Mouse (Mus musculus) erythroblast, adult 5-6 weeks (primary cell): ENCODE results near the gene Ripply3. TPM values are rescaled to one million over a fixed set of nuclear protein-coding genes. Genes with fewer than 3 reads are reported as not detected.
A peak's percentile ranks its signal among the peaks of the same experiment; 100 is the strongest.

Source experiments
- ATAC-seq: replicated peaks from 2 replicates; pipeline ENCODE4 v1.8.0; 2016; ENCODE audit warnings: moderate number of reproducible peaks, mild to moderate bottlenecking, moderate TSS enrichment, inconsistent platforms; ENCODE audit not compliant: poor library complexity, low FRiP score, severe bottlenecking
- total RNA-seq, 2 experiments: library from RNA; stranded (forward) in 1 of 2; stranded (reverse) in 1 of 2; fragments of 150-400 nt in 1 of 2; fragments of 200-764, 138-1000 nt in 1 of 2; gene quantifications; 2 replicates each; pipeline versions ENCODE4 v1.2.3 to v1.2.4; 2015 to 2017; ENCODE audit warnings: low replicate concordance in 2 of 2

The Ripply3 gene
- total RNA-seq, 2 experiments from 2014 or later = not detected

DNA sequence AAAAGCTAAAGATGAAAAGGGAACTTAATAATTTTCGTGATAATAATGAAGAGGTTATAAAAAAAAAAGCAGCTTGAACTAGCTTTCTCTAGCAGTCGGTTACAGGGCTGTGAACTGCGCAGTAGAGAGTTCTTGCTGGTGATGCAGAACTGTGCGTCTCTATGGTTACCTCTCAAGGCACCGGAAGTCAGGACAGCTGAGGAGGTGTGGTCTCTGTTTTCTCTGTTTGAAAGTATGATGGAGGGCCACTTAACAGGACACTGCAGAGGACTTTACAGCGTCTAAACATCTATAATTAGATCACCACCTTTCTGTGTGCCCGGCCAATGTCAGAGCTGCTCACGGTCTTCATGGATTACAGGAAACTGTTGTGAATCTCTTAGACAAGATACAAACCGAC, 26.2 kb downstream of the Ripply3 start:
- ATAC-seq = no peak

DNA sequence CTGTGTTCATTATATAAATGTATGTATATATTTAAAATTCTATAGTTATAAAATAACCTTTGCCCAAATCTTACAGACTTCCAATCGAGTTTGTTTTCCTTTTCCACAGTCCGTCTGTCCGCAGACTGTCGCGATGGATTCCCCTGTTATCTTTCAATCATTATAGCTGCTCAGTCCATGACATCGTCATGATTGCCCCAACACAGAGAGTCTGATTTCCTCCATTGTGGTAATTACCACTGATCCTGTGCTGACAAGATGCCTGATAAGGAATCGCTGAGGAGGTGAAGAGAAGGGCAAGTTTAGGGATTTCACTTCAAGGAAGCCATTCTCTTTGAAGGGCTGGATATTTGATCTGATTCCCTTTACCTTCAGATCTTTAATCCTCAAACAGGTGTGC, 27.8 kb downstream of the Ripply3 start:
- no peak for ATAC-seq

DNA sequence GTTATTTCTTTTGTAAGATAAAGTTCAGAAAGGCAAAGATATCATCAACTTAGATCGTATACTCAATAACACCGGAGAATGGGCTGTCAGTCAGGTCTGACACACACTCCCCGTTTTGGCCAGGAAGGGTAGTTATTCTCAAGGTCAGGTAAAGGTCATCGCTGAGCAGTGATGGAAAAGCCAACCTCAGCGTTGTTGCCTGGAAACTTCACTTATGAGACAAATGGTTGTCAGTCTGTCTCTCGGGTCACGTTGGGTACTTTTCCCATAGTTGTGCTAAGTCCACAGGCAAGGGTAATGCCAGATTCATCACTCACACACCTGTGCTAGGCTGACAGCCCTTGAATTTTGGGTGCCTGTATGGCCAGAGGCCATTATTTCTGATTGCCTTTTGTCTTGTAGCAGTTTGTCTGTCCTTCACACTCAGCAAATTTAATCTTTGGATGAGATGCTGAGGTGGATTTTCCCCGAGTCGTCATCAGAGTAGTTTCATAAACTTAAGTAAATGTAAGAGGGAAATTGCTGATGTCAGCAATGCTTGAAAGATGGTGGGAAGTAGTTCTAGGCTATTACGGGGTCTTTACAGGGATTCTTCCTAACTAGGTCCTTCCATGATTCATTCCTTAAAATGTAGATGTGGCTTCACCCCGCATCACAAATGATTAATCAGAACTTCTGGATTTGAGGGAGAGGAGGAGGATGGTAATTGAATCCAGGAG, 28.7 kb downstream of the Ripply3 start:
- ATAC-seq = no peak

DNA sequence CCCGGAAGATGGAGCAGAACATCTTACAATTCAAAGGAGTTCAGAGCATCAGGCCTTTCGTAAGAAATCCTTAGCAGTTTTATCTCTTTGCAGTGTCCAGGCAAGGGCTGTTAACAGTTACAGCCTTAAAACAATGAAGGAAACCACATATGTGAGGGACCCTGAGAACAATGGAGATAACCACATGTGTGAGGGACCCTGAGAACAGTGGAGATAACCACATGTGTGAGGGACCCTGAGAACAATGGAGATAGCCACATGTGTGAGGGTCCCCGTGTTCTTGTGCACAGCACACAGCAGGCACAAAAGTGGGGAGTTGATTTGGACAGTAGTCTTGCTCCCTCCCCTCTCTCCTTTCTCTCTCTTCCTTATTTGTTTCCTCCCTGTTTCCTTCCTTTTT, 29.9 kb downstream of the Ripply3 start:
- ATAC-seq = no peak

DNA sequence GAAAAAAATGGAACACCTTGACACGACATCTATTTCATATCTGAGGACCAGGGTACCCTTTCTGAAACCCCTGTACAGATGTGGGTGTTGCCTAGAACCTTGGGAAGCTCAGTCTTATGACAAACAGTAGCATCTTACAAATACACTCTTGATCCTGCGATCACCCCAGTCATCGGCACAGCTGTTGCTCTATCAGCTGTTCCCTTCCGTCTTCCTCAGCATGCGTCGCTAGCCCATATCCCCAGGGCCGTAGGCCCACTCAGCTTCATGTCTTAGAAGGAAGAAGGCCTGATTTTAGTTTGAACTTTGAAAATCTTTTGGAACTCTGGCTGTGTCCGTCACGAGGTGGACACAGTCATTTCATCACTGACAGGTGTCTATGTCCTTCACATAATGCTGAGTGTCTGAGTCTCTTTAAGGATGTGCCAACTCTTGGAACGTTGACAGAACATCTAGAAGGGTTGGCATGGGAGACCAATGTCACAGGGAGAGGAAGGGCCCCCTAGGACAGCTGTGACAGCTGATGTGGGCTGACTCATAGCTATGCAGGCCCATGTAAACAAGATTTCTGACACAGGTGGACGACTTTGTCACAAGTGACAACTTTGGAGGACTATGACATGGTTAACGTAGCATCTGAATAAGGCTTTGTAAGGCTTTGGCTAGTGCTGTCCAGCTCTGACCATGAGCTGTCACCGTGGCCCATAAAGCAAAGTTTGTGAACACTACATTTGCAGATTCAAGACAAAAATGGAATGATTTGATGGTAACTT, 32.5 kb downstream of the Ripply3 start:
- no peak for ATAC-seq

DNA sequence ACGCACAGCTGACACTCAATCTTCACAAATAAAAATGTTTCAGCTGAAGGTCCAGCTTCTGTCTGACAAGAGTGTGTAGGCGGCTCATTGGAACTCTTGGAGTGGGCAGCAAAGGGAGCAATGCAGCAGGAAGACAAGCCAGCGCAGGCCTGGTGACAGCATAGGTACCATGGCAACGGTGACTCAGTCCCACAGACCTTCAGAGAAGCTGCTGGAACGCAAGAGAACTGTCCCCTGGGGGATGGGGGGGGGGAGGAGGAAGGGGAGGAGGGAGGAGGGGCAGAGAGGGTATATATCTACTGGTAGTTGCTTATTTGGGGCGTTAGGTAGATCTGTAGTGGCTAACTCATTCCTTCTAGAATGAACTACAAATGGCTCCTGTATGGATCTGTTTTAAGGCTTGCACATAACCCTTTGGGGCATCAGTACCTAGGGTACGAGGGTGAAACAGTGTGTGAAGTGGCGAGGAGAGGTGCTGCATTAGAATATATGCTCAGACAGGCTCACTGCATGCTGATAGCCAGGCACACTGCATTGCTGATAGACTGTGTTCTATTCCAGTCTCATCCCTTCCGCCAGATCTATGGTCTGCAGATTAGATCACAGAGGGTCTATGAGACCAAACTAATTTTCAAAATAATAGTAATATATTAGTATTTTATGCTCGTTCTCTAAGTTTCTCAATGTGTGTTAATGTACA, 34.1 kb downstream of the Ripply3 start:
- no peak for ATAC-seq

DNA sequence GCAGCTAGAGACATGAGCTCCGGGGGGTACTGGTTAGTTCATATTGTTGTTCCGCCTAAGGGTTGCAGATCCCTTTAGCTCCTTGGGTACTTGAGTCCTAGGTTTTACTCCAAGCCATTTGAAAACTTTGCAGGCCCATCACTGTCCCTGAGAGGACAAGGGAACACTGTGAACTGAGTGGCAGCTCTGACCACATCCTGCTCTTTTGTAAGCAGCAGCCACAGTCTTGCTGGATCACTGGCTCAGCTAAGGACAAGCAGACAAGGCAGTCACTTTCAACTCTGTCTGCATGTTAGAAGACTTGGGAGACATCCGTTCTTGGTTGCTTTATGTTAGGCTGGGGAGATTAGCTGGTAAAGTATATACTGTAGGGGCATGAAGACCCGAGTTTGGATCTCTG, 35.6 kb downstream of the Ripply3 start:
- ATAC-seq = no peak

DNA sequence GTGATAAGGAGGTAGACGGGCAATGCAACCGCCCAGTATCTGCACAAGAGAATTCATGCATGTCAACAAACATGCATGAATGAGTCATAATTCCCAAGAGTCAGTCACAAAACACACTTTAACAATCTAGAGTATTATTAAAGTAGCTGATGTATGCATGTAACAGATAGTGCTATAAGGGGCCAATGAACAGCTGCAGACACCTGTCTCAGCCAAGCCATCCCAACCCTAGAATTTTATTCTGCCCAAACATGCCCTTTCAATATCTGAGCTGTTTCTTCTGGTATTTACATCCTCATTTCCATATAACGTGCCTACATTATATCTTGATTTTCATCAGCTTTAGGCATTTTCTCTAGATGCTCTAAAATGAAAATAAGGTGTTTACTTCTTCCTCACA, 37.2 kb downstream of the Ripply3 start:
- no peak for ATAC-seq

DNA sequence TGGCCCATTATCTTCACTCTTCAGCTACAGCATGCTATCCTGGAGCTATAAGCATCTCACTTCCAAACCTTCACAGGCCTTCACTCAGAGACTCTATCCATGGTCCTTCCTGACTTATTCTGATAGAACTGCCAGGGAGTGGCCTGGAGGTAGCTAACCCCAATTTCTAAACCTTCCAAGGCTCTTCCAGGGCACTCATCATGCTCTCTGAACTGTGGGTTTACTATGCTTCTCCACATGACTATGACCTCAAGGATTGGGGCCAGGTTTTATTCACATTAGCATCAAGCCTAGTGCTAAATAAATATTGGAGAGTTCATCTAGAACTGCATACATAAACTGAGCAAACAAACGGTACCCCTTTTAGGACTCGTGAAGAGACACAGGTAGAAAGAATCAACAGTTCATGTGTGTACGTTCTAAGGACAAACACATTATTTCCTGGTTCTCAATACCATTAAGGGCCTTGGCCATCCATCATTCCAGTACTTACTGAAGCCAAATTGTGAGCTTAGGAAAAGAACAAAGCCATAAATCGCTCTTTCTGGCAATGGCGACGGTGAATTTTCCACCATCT, 41.5 kb downstream of the Ripply3 start:
- ATAC-seq = no peak

DNA sequence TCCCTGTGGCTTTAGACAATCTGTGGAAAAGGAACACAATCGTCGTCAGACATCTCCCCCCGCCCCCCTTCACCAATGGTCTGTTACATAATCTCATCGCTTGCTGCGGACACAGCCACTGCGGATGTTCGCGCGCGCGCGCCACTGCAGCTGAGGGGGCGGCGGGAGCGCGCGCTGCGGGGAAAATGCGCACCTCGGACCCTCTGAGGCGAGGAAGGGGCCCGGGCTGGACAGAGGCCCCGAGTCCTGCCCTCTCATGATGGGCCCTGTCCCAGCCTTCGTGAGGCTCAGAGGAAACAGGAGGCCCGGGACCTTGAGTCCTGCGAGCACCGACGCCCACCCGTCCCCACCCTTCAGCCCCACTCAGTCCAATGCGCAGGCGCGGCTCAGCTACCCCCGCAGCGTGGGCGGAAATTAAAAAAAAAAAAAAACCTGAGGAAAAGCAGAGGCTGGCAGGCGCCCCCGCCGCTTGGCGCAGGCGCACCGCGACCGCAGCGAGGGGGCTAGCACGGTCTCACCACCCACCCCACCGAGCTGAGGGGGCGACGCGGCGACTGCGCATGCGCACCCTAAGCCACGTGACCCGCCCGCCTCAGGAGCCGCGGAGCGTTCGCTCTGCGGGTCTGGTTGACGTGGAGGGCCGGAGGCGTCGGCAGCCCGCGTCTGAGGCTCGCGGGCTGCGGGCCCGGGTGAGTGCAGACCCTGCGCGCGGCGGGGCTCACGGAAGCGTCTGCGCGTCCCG, 42.1 kb downstream of the Ripply3 start, which contains the start of gene Ttc3:
TSS of gene Ttc3 (plus strand) at position 446 of the 742 bp plus-strand sequence.
- ATAC-seq = peak; percentile 77

DNA sequence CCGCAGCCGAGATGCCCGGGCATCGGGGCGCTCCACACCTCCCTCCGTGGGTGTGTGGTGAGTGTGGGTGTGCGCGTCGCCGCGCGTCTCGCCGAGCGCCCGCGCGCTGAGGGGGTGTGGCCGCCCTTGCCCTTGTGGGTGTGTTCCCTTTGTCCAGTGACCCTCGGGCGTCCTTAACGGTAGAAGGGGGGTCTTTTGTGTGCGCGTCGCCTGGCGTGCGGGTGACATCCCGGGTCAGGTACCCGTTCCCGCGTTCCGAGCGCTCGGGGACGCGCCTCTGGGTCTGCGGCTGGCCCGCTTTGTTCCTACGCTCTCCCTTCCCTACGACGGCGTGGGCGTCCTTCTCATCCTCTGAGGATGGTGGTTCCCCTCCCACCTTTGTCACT, 42.7 kb downstream of the Ripply3 start:
- ATAC-seq = peak; percentile 79

DNA sequence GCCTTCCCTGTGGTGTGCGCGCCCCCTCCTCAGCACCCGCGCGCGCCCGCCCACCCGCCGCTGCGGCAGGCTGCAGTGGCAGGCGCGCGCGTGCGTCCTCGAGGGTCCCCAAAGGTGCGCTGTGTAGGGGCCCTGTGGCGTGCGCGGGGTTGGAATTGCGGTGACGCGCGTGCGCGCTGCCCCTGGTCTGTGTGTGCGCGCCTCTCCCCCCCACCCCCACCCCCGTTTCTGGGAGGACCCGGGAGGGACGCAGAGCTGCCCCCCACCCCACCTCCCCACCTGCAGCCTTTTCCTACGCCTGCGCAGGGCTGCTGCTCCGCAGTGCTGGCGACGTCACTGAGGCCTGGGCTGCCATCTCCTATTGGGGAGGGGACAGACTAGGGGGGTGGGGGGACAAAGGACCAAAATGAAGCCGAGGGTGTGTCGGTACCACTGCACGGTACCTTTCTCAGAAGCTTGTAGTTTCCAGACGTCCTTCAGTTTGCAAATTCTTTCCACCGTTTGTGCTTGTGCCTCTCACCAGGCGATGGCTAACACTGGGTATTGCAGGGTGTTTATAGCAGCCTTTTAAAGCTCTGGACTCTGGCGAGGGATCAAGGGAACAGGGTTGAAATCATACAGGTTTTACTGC, 43.2 kb downstream of the Ripply3 start, which contains the start of gene Pigp:
TSS of gene Pigp (minus strand) at position 542 of the 631 bp plus-strand sequence.
- ATAC-seq = peak; percentile 36; the same call in 1 of the 2 replicates

DNA sequence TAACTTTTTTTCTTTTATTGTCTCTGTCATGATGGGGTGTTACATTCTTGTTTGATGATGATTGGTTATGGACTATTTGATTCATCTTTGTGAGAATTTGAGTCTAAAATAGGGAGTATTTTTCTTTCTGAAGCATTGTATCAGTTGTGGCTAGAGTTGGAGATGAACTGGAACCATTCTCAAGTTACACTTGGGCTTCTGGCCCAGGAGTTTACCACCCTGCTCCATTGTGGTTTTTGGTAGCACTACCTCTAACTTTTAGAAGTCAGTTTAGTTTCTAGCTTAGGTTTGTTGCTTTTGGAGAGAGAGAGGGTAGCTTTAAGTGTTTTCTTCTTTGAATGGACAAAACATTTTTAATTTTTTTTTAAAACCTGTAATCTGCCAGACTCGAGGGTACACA, 51.2 kb downstream of the Ripply3 start:
- no peak for ATAC-seq

DNA sequence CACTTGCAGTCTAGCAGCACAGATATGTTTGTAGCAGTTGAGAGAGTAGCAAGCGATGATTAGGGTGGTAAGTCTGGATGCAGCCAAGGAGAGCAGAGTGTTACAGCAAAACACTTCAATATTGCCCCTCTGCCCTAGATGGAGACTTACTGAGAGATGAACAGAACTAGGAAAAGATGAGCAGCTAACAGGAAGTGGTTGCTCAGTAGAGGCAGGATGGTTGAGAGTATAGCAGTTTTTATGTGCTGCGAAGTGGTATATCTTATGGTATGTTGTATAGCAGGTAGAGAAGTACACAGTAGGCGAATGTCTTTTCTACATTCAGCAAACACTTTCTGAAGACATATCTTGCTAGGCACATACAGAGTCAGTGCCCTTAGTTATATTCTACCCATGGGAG, 55.1 kb downstream of the Ripply3 start:
- no peak for ATAC-seq

Other genes with a start within 250 kb of the Ripply3 start
- not detected in 2 replicates for gene Sim2, start 243.5 kb upstream of the Ripply3 start, total RNA-seq (2015; ENCODE audit: low replicate concordance)
- gene Sim2, start 243.5 kb upstream of the Ripply3 start, total RNA-seq (2017; ENCODE audit: low replicate concordance) = not detected in 2 replicates
- 0.96 and 2.1 TPM in 2 replicates for gene Hlcs, start 14.8 kb upstream of the Ripply3 start, total RNA-seq (2015; ENCODE audit: low replicate concordance)
- 0.94 and 2.6 TPM in 2 replicates for gene Hlcs, start 14.8 kb upstream of the Ripply3 start, total RNA-seq (2017; ENCODE audit: low replicate concordance)
- gene Ttc3, start 42.2 kb downstream of the Ripply3 start, total RNA-seq (2015; ENCODE audit: low replicate concordance) = 11.9 and 13.6 TPM in 2 replicates
- gene Ttc3, start 42.2 kb downstream of the Ripply3 start, total RNA-seq (2017; ENCODE audit: low replicate concordance) = 12.4 and 16.7 TPM in 2 replicates
- gene Pigp, start 43.4 kb downstream of the Ripply3 start, total RNA-seq (2015; ENCODE audit: low replicate concordance) = 11.1 and 14.2 TPM in 2 replicates
- 5.0 TPM in 1 of 2 replicates, not detected in the other for gene Pigp, start 43.4 kb downstream of the Ripply3 start, total RNA-seq (2017; ENCODE audit: low replicate concordance)
- gene Vps26c, start 198.4 kb downstream of the Ripply3 start, total RNA-seq (2015; ENCODE audit: low replicate concordance) = 5.2 and 8.4 TPM in 2 replicates
- 4.5 and 19.8 TPM in 2 replicates for gene Vps26c, start 198.4 kb downstream of the Ripply3 start, total RNA-seq (2017; ENCODE audit: low replicate concordance)
- gene Dyrk1a, start 241.6 kb downstream of the Ripply3 start, total RNA-seq (2015; ENCODE audit: low replicate concordance) = 34.3 and 65.1 TPM in 2 replicates
- 60.3 and 66.8 TPM in 2 replicates for gene Dyrk1a, start 241.6 kb downstream of the Ripply3 start, total RNA-seq (2017; ENCODE audit: low replicate concordance)